8 mouse cellular contexts compared by ENCODE assay signal in genomic region chr14:52008321-52009203, GRCm38 (mm10). TPM values are rescaled to one million over a fixed set of nuclear protein-coding genes. Genes with fewer than 3 reads are reported as not detected.
DNase-seq lines count a peak whose midpoint lies in the region; ATAC-seq and TF ChIP-seq lines count a peak whose summit lies in the region.

No protein-coding gene starts in this region.

- H3K27ac ChIP-seq in ES-Bruce4 (ENCODE audit: insufficient read depth, low read length), result peak overlapping the region; percentile 3; the same call in 1 of the 2 replicates
- peak overlapping the region; percentile 99; the same call in 1 of the 2 replicates for H3K27ac ChIP-seq in forebrain, embryonic 14.5 days (ENCODE audit: low read depth, low read length)
- H3K27ac ChIP-seq in neural tube, embryonic 15.5 days (replicated peaks), result peak overlapping the region; percentile 63
- peak overlapping the region; percentile 18; the same call in 1 of the 2 replicates for H3K27ac ChIP-seq in testis, adult 2 months (ENCODE audit: control insufficient read depth, insufficient read depth, low read depth, low read length)

- TF ChIP-seq EP300 in ES-Bruce4 (IDR thresholded peaks at IDR 0.05; ENCODE audit: insufficient read depth, low read depth, low read length), result peak; percentile 50; the same call in 1 of the 2 replicates

- ATAC-seq in forebrain, embryonic 14.5 days, result peak; percentile 29
- ATAC-seq in neural tube, embryonic 15.5 days (ENCODE audit: low FRiP score), result peak; percentile 12; the same call in 1 of the 2 replicates

- H3K4me2 ChIP-seq in forebrain, embryonic 14.5 days (ENCODE audit: low read length), result peak overlapping the region; percentile 63
- H3K4me2 ChIP-seq in neural tube, embryonic 15.5 days, result peak overlapping the region; percentile 54

- no peaks in the 10 kb centered on the region for H3K9me3 ChIP-seq in ES-Bruce4 (replicated peaks; ENCODE audit: control insufficient read depth, insufficient read depth, low read length, poor library complexity, severe bottlenecking)
- H3K9me3 ChIP-seq in forebrain, embryonic 14.5 days (replicated peaks; ENCODE audit: control insufficient read depth, low read length), result no peaks in the 10 kb centered on the region
- H3K9me3 ChIP-seq in neural tube, embryonic 15.5 days (replicated peaks), result no peaks in the 10 kb centered on the region

- H3K27me3 ChIP-seq in ES-Bruce4 (ENCODE audit: control insufficient read depth, insufficient read depth, low read length, poor library complexity, severe bottlenecking), result no peaks in the 10 kb centered on the region
- no peaks in the 10 kb centered on the region for H3K27me3 ChIP-seq in forebrain, embryonic 14.5 days (replicated peaks; ENCODE audit: control insufficient read depth, insufficient read depth, low read length)
- no peaks in the 10 kb centered on the region for H3K27me3 ChIP-seq in neural tube, embryonic 15.5 days (replicated peaks)
- no peaks in the 10 kb centered on the region for H3K27me3 ChIP-seq in testis, adult 2 months (ENCODE audit: control insufficient read depth, insufficient read depth, low read length)

- TF ChIP-seq POLR2A in ES-Bruce4 (IDR thresholded peaks at IDR 0.05; ENCODE audit: insufficient read depth, low read length), result no peak
- TF ChIP-seq POLR2A in testis, adult 2 months (IDR thresholded peaks at IDR 0.05; ENCODE audit: control insufficient read depth, low read depth, low read length), result no peak

- peaks cover 5% of the 10 kb centered on the region for H3K4me1 ChIP-seq in ES-Bruce4 (ENCODE audit: control insufficient read depth, insufficient read depth, low read length)
- H3K4me1 ChIP-seq in forebrain, embryonic 14.5 days (ENCODE audit: control insufficient read depth, insufficient read depth, low read length), result peaks cover 56% of the 10 kb centered on the region
- peaks cover 82% of the 10 kb centered on the region for H3K4me1 ChIP-seq in neural tube, embryonic 15.5 days
- peaks cover 46% of the 10 kb centered on the region for H3K4me1 ChIP-seq in testis, adult 2 months (ENCODE audit: control insufficient read depth, insufficient read depth, low read length)

- WGBS in forebrain, embryonic 14.5 days, result 51% methylated on average over 38 of the region's 38 CpGs
- whole genome bisulfite sequencing in neural tube, embryonic 15.5 days, result 56% methylated on average over 38 of the region's 38 CpGs

- peak; percentile 99 for TF ChIP-seq CTCF in ES-Bruce4 (IDR thresholded peaks at IDR 0.05; ENCODE audit: low read depth, low read length)
- peak; percentile 88; the same call in 1 of the 2 replicates for TF ChIP-seq CTCF in testis, adult 2 months (IDR thresholded peaks at IDR 0.05; ENCODE audit: control insufficient read depth, insufficient read depth, insufficient replicate concordance, low read depth, low read length)

- intact Hi-C loops in heart, postnatal 10 days (cut with DNase I), result loop anchor here (1.0 to 2.0 kb wide), 2 partner anchors 14 to 105 kb away; no protein-coding TSS in a partner anchor

- peak overlapping the region; percentile 22 for H3K9ac ChIP-seq in ES-Bruce4 (ENCODE audit: low read depth, poor library complexity, severe bottlenecking)
- H3K9ac ChIP-seq in forebrain, embryonic 14.5 days (ENCODE audit: low read length), result peak overlapping the region; percentile 51
- peak overlapping the region; percentile 34; the same call in 1 of the 2 replicates for H3K9ac ChIP-seq in neural tube, embryonic 15.5 days (replicated peaks)

- H3K36me3 ChIP-seq in ES-Bruce4 (ENCODE audit: control insufficient read depth, insufficient read depth, low read length, poor library complexity, severe bottlenecking), result peaks cover 2% of the 10 kb centered on the region; the same call in 1 of the 2 replicates
- peaks cover 53% of the 10 kb centered on the region for H3K36me3 ChIP-seq in forebrain, embryonic 14.5 days (ENCODE audit: control insufficient read depth, insufficient read depth, low read length)
- peaks cover 38% of the 10 kb centered on the region for H3K36me3 ChIP-seq in neural tube, embryonic 15.5 days
- no peaks in the 10 kb centered on the region for H3K36me3 ChIP-seq in testis, adult 2 months (ENCODE audit: control insufficient read depth, insufficient read depth, low read length)

- H3K4me3 ChIP-seq in ES-Bruce4 (ENCODE audit: low read depth, low read length), result peak overlapping the region; percentile 41
- H3K4me3 ChIP-seq in forebrain, embryonic 14.5 days (ENCODE audit: low read depth, low read length), result peak overlapping the region; percentile 28
- peak overlapping the region; percentile 25 for H3K4me3 ChIP-seq in neural tube, embryonic 15.5 days (replicated peaks)
- H3K4me3 ChIP-seq in testis, adult 2 months (ENCODE audit: control insufficient read depth, low read depth, low read length), result peak overlapping the region; percentile 68

- peak; percentile 95 for DNase-seq in cerebellum, adult 11 months
- DNase-seq in forebrain, embryonic 14.5 days (ENCODE audit: low spot score), result peak; percentile 92
- peak; percentile 90 to 94 for DNase-seq in heart, postnatal 10 days
- DNase-seq in kidney, postnatal 4 days, result peak; percentile 95
- peak; percentile 83 to 88 for DNase-seq in lung, adult 18-20 months

RNA-seq across cellular contexts. Expression of gene Tmem253, which starts 6.9 kb away (rescaled TPM):
- polyA plus RNA-seq in ES-Bruce4 (2011; ENCODE audit: insufficient read depth, insufficient read length, low read depth, missing spikeins), result 1.3 and 1.9 TPM in 2 replicates
- polyA plus RNA-seq in forebrain, embryonic 14.5 days (2014; fragmentation: Nextera tagmentation; extraction: Ambion mirVana), result 0.46 and 0.56 TPM in 2 replicates
- 1 to 10 TPM in 1 of 2 experiments, under 1 TPM in 1; 0.82 to 1.7 TPM for total RNA-seq in heart, postnatal 10 days (2021)
- polyA plus RNA-seq in neural tube, embryonic 15.5 days (2015; fragmentation: Nextera tagmentation; extraction: Ambion mirVana), result 0.88 and 1.4 TPM in 2 replicates
- 2.0 and 2.1 TPM in 2 replicates for polyA plus RNA-seq in testis, adult 2 months (2012; rRNA removed)

RNA-seq across cellular contexts. Expression of gene Zfp219, which starts 12.0 kb away (rescaled TPM):
- 64.5 and 69.1 TPM in 2 replicates for polyA plus RNA-seq in ES-Bruce4 (2011; ENCODE audit: insufficient read depth, insufficient read length, low read depth, missing spikeins)
- 41.0 and 42.0 TPM in 2 replicates for polyA plus RNA-seq in forebrain, embryonic 14.5 days (2014; fragmentation: Nextera tagmentation; extraction: Ambion mirVana)
- total RNA-seq in heart, postnatal 10 days (2021), result 10 to 100 TPM; 33.8 to 38.0 TPM
- 25.3 and 28.6 TPM in 2 replicates for polyA plus RNA-seq in neural tube, embryonic 15.5 days (2015; fragmentation: Nextera tagmentation; extraction: Ambion mirVana)
- 161 and 174 TPM in 2 replicates for polyA plus RNA-seq in testis, adult 2 months (2012; rRNA removed)

RNA-seq across cellular contexts. Expression of gene Arhgef40, which starts 24.0 kb away (rescaled TPM):
- 20.5 and 24.8 TPM in 2 replicates for polyA plus RNA-seq in ES-Bruce4 (2011; ENCODE audit: insufficient read depth, insufficient read length, low read depth, missing spikeins)
- 49.5 and 51.1 TPM in 2 replicates for polyA plus RNA-seq in forebrain, embryonic 14.5 days (2014; fragmentation: Nextera tagmentation; extraction: Ambion mirVana)
- total RNA-seq in heart, postnatal 10 days (2021), result 10 to 100 TPM; 52.7 to 57.9 TPM
- 71.3 and 82.7 TPM in 2 replicates for polyA plus RNA-seq in neural tube, embryonic 15.5 days (2015; fragmentation: Nextera tagmentation; extraction: Ambion mirVana)
- polyA plus RNA-seq in testis, adult 2 months (2012; rRNA removed), result 5.6 and 6.6 TPM in 2 replicates

RNA-seq across cellular contexts. Expression of gene Olfr221, which starts 33.7 kb away (rescaled TPM):
- polyA plus RNA-seq in ES-Bruce4 (2011; ENCODE audit: insufficient read depth, insufficient read length, low read depth, missing spikeins), result not detected in 2 replicates
- polyA plus RNA-seq in forebrain, embryonic 14.5 days (2014; fragmentation: Nextera tagmentation; extraction: Ambion mirVana), result not detected in 2 replicates
- total RNA-seq in heart, postnatal 10 days (2021), result not detected
- not detected in 2 replicates for polyA plus RNA-seq in neural tube, embryonic 15.5 days (2015; fragmentation: Nextera tagmentation; extraction: Ambion mirVana)
- 0.45 and 0.53 TPM in 2 replicates for polyA plus RNA-seq in testis, adult 2 months (2012; rRNA removed)

Comparison
In these comparisons a context has a peak if more than half of its experiments do, and no peak if none do; other contexts are left out.
1. Peak in every context shown above with its lines: DNase-seq, ATAC-seq, H3K4me3 ChIP-seq and H3K27ac ChIP-seq.
2. H3K27ac ChIP-seq: peak in every context shown above with its lines; median percentile 99 in forebrain, embryonic 14.5 days; 63 in neural tube, embryonic 15.5 days; 18 in testis, adult 2 months; 3 in ES-Bruce4.